Mouse (Mus musculus): ENCODE measurements around the gene Mmachc. TPM values are rescaled to one million over a fixed set of nuclear protein-coding genes. Genes with fewer than 3 reads are reported as not detected.

The Mmachc gene
- total RNA-seq (2014; rRNA removed) (20.8 and 24.3 TPM in 2 replicates), polyA plus RNA-seq (2015; fragmentation: Nextera tagmentation; extraction: Ambion mirVana) (16.6 and 16.8 TPM in 2 replicates)

- peak; percentile 59 for TF ChIP-seq CTCF (IDR thresholded peaks at IDR 0.05)
- Histone ChIP-seq H3K4me2 (ENCODE audit: low read depth, low read length, poor library complexity, severe bottlenecking) (peak within 1 kb of the TSS; percentile 78), H3K9ac (replicated peaks; ENCODE audit: low read length, poor library complexity, severe bottlenecking) (peak within 1 kb of the TSS; percentile 46), H3K27me3 (ENCODE audit: insufficient read depth, low read length) (no peaks in the 10 kb centered on the region), H3K27ac (ENCODE audit: low read depth, low read length) (peak within 1 kb of the TSS; percentile 53), H3K4me3 (ENCODE audit: low read depth, low read length) (peak within 1 kb of the TSS; percentile 36), H3K9me3 (ENCODE audit: low read length) (no peaks in the 10 kb centered on the region), H3K4me1 (ENCODE audit: insufficient read depth, low read length) (no peaks in the 10 kb centered on the region), H3K36me3 (ENCODE audit: insufficient read depth, low read length) (no peaks in the 10 kb centered on the region)
- ATAC-seq (ENCODE audit: low FRiP score) (peak; percentile 97), DNase-seq (ENCODE audit: low spot score) (peak; percentile 99)
- WGBS, result 0% methylated on average over 29 of the region's 29 CpGs
These were observed at the start of gene Mmachc, which contains the start of gene Ccdc163 for GRCm38 (mm10) chr4:116708201-116708764. Mmachc (minus strand) TSS chr4:116708406. Ccdc163 (plus strand) TSS chr4:116708509.

- no peaks in the 10 kb centered on the region for H3K4me1 ChIP-seq (ENCODE audit: insufficient read depth, low read length)
- ATAC-seq (ENCODE audit: low FRiP score) (no peak), DNase-seq (ENCODE audit: low spot score) (no peak)
- H3K27me3 ChIP-seq (ENCODE audit: insufficient read depth, low read length), result no peaks in the 10 kb centered on the region
- H3K36me3 ChIP-seq (ENCODE audit: insufficient read depth, low read length), result no peaks in the 10 kb centered on the region
- H3K9me3 ChIP-seq (ENCODE audit: low read length), result no peaks in the 10 kb centered on the region
- no peak overlapping the region for H3K4me3 ChIP-seq (ENCODE audit: low read depth, low read length)
- H3K4me2 ChIP-seq (ENCODE audit: low read depth, low read length, poor library complexity, severe bottlenecking), result no peak overlapping the region
- no peak for TF ChIP-seq CTCF (IDR thresholded peaks at IDR 0.05)
- 92% methylated on average over 2 of the region's 2 CpGs for WGBS
- H3K27ac ChIP-seq (ENCODE audit: low read depth, low read length), result no peak overlapping the region
- H3K9ac ChIP-seq (replicated peaks; ENCODE audit: low read length, poor library complexity, severe bottlenecking), result no peak overlapping the region
These were observed 41.5 kb upstream of the Mmachc start for GRCm38 (mm10) chr4:116749750-116750149.

- H3K9me3 ChIP-seq (ENCODE audit: low read length), result no peaks in the 10 kb centered on the region
- 90% methylated on average over 9 of the region's 9 CpGs for WGBS
- H3K36me3 ChIP-seq (ENCODE audit: insufficient read depth, low read length), result no peaks in the 10 kb centered on the region
- no peak overlapping the region for H3K4me3 ChIP-seq (ENCODE audit: low read depth, low read length)
- H3K4me2 ChIP-seq (ENCODE audit: low read depth, low read length, poor library complexity, severe bottlenecking), result no peak overlapping the region
- H3K4me1 ChIP-seq (ENCODE audit: insufficient read depth, low read length), result no peaks in the 10 kb centered on the region
- TF ChIP-seq CTCF (IDR thresholded peaks at IDR 0.05), result no peak
- H3K27ac ChIP-seq (ENCODE audit: low read depth, low read length), result no peak overlapping the region
- ATAC-seq (ENCODE audit: low FRiP score) (no peak), DNase-seq (ENCODE audit: low spot score) (no peak)
- H3K27me3 ChIP-seq (ENCODE audit: insufficient read depth, low read length), result no peaks in the 10 kb centered on the region
- no peak overlapping the region for H3K9ac ChIP-seq (replicated peaks; ENCODE audit: low read length, poor library complexity, severe bottlenecking)
These were observed 31.0 kb upstream of the Mmachc start for GRCm38 (mm10) chr4:116738972-116739751.

GRCm38 (mm10) chr4:116734996-116735395 lies 26.8 kb upstream of the Mmachc start:
- DNase-seq (ENCODE audit: low spot score), result no peak

GRCm38 (mm10) chr4:116732355-116732754 lies 24.1 kb upstream of the Mmachc start:
- DNase-seq (ENCODE audit: low spot score) (no peak), ATAC-seq (ENCODE audit: low FRiP score) (no peak)
- Histone ChIP-seq H3K27ac (ENCODE audit: low read depth, low read length) (no peak overlapping the region), H3K4me2 (ENCODE audit: low read depth, low read length, poor library complexity, severe bottlenecking) (no peak overlapping the region), H3K4me3 (ENCODE audit: low read depth, low read length) (no peak overlapping the region), H3K9ac (replicated peaks; ENCODE audit: low read length, poor library complexity, severe bottlenecking) (no peak overlapping the region), H3K4me1 (ENCODE audit: insufficient read depth, low read length) (no peaks in the 10 kb centered on the region), H3K27me3 (ENCODE audit: insufficient read depth, low read length) (no peaks in the 10 kb centered on the region), H3K9me3 (ENCODE audit: low read length) (no peaks in the 10 kb centered on the region), H3K36me3 (ENCODE audit: insufficient read depth, low read length) (no peaks in the 10 kb centered on the region)
- 82% methylated on average over 5 of the region's 5 CpGs for WGBS
- no peak for TF ChIP-seq CTCF (IDR thresholded peaks at IDR 0.05)

More at GRCm38 (mm10) chr4:116734996-116735395, 26.8 kb upstream of the Mmachc start:
- Histone ChIP-seq H3K36me3 (ENCODE audit: insufficient read depth, low read length) (no peaks in the 10 kb centered on the region), H3K9ac (replicated peaks; ENCODE audit: low read length, poor library complexity, severe bottlenecking) (no peak overlapping the region), H3K9me3 (ENCODE audit: low read length) (no peaks in the 10 kb centered on the region), H3K27ac (ENCODE audit: low read depth, low read length) (no peak overlapping the region), H3K4me1 (ENCODE audit: insufficient read depth, low read length) (no peaks in the 10 kb centered on the region), H3K4me2 (ENCODE audit: low read depth, low read length, poor library complexity, severe bottlenecking) (no peak overlapping the region), H3K27me3 (ENCODE audit: insufficient read depth, low read length) (no peaks in the 10 kb centered on the region), H3K4me3 (ENCODE audit: low read depth, low read length) (no peak overlapping the region)
- WGBS, result 96% methylated on average over 2 of the region's 2 CpGs
- ATAC-seq (ENCODE audit: low FRiP score), result no peak
- TF ChIP-seq CTCF (IDR thresholded peaks at IDR 0.05), result no peak

GRCm38 (mm10) chr4:116731077-116731476 lies 22.9 kb upstream of the Mmachc start:
- TF ChIP-seq CTCF (IDR thresholded peaks at IDR 0.05), result no peak
- WGBS, result 85% methylated on average over 9 of the region's 9 CpGs

More at GRCm38 (mm10) chr4:116731077-116731476, 22.9 kb upstream of the Mmachc start:
- no peaks in the 10 kb centered on the region for H3K27me3 ChIP-seq (ENCODE audit: insufficient read depth, low read length)
- no peak overlapping the region for H3K4me3 ChIP-seq (ENCODE audit: low read depth, low read length)
- no peak overlapping the region for H3K9ac ChIP-seq (replicated peaks; ENCODE audit: low read length, poor library complexity, severe bottlenecking)
- H3K36me3 ChIP-seq (ENCODE audit: insufficient read depth, low read length), result no peaks in the 10 kb centered on the region
- H3K27ac ChIP-seq (ENCODE audit: low read depth, low read length), result no peak overlapping the region
- DNase-seq (ENCODE audit: low spot score) (no peak), ATAC-seq (ENCODE audit: low FRiP score) (no peak)
- no peaks in the 10 kb centered on the region for H3K9me3 ChIP-seq (ENCODE audit: low read length)
- no peak overlapping the region for H3K4me2 ChIP-seq (ENCODE audit: low read depth, low read length, poor library complexity, severe bottlenecking)
- no peaks in the 10 kb centered on the region for H3K4me1 ChIP-seq (ENCODE audit: insufficient read depth, low read length)

Data from midbrain, postnatal 0 days (tissue).